Mouse (Mus musculus) CD4-positive naive resting alpha-beta T cell, adult 76 days (primary cell): ENCODE data around the gene Yju2. TPM values are rescaled to one million over a fixed set of nuclear protein-coding genes. Genes with fewer than 3 reads are reported as not detected.

Experiments used
- total RNA-seq: library from RNA; stranded (reverse); gene quantifications from one replicate; pipeline ENCODE4 v1.2.4, GENCODE M21; 2023

The Yju2 gene
- total RNA-seq: 51.7 TPM

DNA sequence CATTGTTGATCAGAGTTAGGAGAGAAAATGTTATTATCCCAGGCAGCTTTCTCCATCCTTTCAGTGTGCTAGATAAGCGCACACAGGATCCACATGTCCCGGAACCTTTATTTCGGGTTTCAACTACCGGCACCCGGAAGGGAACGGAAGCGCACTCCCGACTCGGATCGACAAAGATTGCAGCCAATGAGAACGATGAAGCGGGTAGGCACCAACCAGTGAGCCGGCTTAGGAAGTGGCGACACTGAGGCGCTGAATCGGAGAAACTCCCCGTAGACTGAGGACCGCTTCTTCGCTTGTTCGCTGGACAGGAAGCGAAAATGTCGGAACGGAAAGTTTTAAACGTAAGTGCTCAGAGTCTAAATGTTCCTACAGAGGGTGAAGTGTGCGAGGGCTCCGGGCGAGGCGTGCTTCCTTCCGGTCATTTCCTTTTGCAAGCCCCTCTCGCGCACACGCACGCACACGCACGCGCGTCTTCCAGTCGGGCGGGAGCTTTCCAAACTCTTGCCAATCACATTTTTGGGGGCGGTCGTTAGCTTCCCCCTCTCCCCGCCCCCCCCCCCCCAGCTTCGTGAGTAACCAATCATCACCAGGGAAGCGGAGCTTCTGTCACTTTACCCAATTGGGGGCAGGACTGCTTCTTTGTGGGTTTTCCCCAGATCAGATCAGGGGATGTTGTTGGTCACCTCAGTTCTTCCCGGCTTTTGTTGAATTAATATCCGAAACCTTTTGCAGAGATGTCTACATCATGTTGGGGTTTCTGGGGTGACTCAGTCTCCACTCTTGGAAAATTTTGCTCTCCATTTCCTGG, at the start of gene Yju2:
Gene Yju2 (plus strand): TSS at position 182 of the 811 bp plus-strand sequence.

DNA sequence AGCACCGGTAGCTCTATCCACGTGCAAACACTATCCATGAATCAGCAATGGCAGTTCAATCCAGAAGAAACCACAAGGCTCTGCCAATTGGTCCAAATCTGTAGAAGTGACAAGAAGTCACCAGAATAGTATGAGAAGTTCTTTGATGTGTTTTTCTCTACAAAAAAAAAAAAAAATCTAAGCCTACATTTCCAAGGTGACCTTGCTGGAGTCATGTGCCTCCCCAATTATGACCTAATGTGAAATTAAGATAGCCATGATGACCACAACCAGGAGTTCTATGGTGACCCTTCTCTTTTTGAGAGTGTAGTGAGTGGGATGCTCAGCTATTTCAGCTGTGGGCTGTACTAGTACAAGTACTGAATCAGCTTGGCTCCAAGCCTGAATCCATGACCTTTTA, 9.5 kb upstream of the Yju2 start, which contains the start of gene Zfp119b:
Gene Zfp119b (minus strand): TSS at position 101 of the 400 bp plus-strand sequence.

DNA sequence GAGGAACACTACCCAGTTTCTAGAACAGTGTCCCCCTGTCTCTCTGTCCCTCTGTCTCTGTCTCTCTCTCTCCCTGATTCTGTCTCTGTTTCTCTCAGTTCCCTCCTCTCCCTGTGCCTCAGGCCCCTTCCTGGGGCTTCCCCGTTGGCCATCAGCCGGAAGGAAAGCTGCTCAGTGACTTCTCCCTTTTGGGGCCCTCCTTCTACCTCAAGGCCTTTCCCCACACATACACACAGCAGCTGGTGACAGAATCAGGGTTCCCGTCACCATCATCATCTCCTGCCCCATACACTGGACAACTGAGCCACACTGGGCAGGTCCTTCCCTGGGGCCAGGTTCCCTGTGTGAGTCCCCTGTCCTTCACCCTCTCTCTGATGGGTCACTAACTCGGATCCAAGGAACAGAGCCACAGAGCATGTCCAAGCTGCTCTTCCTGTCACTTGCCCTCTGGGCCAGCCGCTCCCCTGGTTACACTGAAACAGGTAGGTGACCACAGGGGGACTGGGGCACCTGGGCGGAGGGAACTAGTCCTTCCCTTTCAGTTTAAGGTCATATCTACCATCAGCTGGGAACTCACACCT, 6.4 kb upstream of the Yju2 start, which contains the start of gene Ebi3:
Gene Ebi3 (plus strand): TSS at position 194 of the 581 bp plus-strand sequence.

DNA sequence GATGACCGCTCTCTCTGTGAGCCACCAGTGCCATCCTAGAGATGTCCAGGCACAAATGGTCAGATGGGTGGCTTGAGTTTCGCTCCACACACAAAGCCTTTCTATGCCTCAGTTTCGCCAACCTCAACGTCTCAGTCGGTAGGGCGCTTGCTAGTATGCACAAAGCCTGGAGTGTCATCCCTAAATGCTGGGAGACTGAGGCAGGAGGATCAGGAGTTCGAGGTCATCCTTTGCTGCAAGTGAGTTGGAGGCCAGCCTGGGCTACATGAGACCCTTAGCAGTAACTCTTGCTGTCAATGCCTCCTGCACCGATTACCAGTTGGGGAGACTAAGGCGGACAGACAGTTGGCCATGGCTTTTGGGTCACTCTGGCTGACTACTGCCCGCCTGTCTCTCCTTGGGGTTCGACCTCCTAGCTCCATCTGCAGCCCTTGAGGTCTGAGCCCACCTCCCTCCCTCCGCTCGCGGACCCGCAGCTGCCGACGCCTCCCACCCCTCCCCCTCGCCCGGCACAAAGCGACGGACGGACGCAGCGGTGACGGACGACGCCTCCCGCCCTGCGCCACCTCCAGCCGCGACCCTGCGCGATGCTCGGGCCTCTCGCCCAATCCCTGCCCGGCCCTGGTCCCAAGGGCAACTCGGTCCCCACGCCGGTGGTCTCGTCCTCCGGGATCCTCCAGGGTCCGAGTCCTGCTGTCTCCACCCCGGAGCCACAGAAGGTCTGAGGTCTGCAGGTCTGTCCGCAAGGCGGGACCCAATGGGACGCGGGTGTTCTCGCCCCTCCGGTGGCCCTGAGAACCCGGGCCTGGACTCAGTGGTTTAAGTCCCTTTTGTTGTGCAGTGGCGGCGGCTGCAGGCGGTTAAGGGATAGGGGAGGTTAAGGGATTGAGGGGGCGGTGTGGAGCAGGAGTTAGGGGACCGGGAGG, 11.3 kb downstream of the Yju2 start, which contains the start of gene Shd:
Gene Shd (plus strand): TSS at position 502 of the 926 bp plus-strand sequence.

DNA sequence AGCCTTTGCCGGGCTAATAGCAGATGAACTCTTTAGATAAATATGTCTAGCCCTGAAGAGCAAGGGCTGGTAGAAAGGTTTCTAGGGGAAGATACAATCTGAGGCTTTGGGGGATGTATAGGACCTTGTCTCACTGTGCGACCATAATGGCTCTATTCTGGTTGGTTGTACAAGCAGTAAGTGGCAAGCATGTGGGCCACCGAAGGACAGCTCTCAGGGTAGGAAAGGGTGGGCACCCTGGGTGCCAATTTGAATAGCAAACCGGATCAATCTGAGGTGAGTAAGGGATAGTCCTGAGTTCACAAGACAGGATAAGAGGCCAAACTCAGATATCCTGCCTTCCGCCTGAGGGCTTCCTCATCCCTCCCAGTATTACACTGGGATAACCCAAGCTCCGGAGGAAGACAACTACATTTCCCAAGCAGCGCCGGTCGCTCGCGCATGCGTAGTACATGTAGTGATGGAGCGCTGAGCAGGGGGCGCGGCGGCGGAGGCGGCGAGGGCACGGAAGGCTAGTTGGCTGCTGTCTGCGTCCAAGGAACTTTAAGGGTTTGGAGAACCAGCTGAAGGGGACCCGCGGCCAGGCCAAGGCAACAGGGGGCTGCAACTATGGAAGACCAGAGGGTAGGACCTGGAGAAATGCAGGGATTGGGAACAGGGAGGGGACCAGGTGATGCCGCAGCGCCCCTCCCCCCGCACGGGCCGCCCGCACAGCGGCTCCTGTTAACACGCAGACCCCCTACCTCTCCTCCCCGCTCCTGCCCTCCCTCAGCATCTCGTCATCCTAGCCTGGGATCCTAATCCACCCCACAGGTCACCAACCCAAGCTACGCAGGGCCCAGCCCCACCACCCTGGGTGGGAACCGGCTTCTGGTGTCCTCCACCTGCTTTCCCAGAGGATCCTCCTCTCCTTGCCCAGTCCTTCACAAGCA, 27.4 kb downstream of the Yju2 start, which contains the start of gene Fsd1:
Gene Fsd1 (plus strand): TSS at position 480 of the 932 bp plus-strand sequence.

DNA sequence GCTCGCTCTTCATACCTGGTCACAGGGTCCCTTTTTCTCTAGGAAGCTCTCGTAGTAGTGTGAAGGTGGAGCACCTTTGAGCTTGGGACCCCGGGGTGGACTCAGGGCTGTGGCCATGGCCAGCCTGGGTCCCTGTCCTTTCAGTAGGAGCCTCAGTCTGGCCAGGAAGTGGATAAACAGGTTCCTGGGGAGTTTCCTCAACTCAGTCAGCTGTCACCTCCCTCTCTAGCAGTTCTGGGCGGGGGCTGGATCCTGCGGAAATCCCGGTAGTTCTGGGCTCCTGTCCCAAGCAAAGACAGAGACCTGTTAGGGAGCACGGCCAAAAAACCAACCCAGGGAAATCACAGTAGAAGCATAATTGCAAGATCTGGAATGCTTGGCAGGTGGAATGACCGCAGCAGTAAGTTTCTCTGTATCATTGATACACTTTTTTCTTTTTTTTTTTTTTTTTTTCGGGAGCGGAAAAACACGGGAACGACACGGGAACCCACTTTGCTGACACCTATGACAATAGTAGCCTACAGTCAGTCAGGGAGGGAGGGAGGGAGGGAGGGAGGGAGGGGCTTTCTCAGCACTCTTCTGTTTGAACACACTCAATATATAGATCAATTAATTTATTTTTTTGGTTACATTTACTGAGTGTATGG, 46.6 kb downstream of the Yju2 start, which contains the start of the genes Stap2 and Mpnd:
Gene Stap2 (minus strand): TSS at position 170 of the 647 bp plus-strand sequence.
Gene Mpnd (plus strand): TSS at position 297 of the 647 bp plus-strand sequence.

Other genes starting within 250 kb of the Yju2 start
- 33.7 TPM for gene Pot1b, start 246.5 kb upstream of the Yju2 start, total RNA-seq
- gene Adgre4, start 209.1 kb upstream of the Yju2 start, total RNA-seq: 2.7 TPM
- gene Zfp119a, start 80.2 kb upstream of the Yju2 start, total RNA-seq: 17.6 TPM
- gene Zfp959, start 67.0 kb upstream of the Yju2 start, total RNA-seq: 29.9 TPM
- 5.0 TPM for gene Zfp119b, start 9.6 kb upstream of the Yju2 start, total RNA-seq
- gene Ebi3, start 6.5 kb upstream of the Yju2 start, total RNA-seq: 2.3 TPM
- 2.5 TPM for gene Shd, start 11.4 kb downstream of the Yju2 start, total RNA-seq
- not detected for gene Fsd1, start 27.4 kb downstream of the Yju2 start, total RNA-seq
- gene Stap2, start 46.5 kb downstream of the Yju2 start, total RNA-seq: 0.88 TPM
- 56.3 TPM for gene Mpnd, start 46.6 kb downstream of the Yju2 start, total RNA-seq
- gene Sh3gl1, start 77.5 kb downstream of the Yju2 start, total RNA-seq: 106 TPM
- 1.3 TPM for gene Chaf1a, start 81.3 kb downstream of the Yju2 start, total RNA-seq
- gene Ubxn6, start 115.9 kb downstream of the Yju2 start, total RNA-seq: 73.3 TPM
- gene Hdgfl2, start 120.5 kb downstream of the Yju2 start, total RNA-seq: 96.3 TPM
- not detected for gene Plin4, start 150.7 kb downstream of the Yju2 start, total RNA-seq
- gene Plin5, start 158.5 kb downstream of the Yju2 start, total RNA-seq: not detected
- gene Lrg1, start 162.9 kb downstream of the Yju2 start, total RNA-seq: not detected
- 0.15 TPM for gene Sema6b, start 181.2 kb downstream of the Yju2 start, total RNA-seq
- 10.3 TPM for gene Tnfaip8l1, start 203.4 kb downstream of the Yju2 start, total RNA-seq
- 41.8 TPM for gene Mydgf, start 224.8 kb downstream of the Yju2 start, total RNA-seq